Mouse (Mus musculus): ENCODE data around the gene Gm527. TPM values are rescaled to one million over a fixed set of nuclear protein-coding genes. Genes with fewer than 3 reads are reported as not detected.
A peak's percentile ranks its signal among the peaks of the same experiment; 100 is the strongest.

Gm527 gene
- polyA plus RNA-seq (2017; shearing (Covaris generic)) = under 1 TPM; 0.66 to 0.92 TPM

DNA sequence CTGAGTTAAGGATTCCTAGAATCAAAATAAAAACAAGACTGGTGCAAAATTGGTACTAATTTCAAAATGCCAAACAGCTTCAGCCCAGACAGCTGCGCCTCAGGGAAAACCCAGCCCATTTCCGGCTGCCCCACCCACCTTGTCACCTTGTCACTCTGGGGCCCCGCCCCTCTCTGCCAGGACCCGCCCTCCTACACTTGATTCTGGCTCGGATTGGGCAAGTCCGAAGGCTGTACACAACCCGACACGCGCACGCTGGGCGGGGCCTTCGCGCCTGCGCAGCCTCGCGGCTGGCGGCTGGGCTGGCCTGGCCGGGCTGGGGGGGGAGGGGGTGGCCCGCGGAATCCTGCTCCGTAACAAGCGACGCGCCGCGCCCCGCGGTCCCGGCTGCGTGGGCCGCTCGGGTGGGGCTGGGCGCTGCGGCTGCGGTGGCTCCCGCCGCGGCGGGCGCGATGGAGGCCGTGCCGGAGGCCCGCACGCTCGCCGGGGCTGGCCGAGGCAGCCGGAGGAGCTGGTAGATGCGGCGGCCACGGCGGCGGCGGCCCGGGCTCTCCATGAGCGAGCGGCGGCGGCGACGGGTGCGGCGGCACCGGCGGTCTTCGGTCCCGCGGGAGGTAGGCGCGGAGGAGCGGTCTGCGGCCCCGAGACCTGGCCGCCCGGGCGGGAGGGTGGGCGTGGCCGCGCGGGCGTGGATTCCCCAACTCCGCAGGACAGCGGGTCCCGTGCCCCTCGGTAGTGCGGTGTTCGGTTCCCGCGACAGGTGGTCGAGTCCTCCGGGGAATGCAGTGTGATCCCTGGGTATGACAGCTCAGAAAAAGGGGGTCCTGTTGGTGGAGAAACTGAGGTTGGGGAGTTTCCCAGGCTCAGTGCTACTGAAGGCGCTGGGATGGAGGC lies at the start of gene Gm527:
Gene Gm527, plus strand, starts transcription at position 329 of the 894 bp plus-strand sequence.
- peak; percentile 96 for ATAC-seq

DNA sequence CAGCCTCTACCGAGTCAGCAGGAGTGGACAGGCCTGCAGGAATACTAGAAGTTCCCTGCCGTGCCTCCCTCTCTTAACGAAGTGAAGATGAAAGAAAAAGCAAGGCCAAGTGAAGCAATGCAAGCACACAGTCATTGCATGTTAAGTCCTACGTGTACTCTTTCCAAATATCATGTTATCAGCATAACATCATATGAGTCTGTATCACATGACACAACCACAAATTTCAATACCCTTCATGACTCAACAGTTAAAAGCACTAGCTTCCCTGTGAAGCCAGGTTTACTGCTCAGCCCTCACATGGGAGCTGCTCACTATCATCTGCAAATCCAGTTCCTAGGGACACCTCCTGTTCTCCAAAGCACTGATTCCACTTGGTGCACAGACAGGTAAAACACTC lies 46.6 kb upstream of the Gm527 start:
- ATAC-seq = no peak

DNA sequence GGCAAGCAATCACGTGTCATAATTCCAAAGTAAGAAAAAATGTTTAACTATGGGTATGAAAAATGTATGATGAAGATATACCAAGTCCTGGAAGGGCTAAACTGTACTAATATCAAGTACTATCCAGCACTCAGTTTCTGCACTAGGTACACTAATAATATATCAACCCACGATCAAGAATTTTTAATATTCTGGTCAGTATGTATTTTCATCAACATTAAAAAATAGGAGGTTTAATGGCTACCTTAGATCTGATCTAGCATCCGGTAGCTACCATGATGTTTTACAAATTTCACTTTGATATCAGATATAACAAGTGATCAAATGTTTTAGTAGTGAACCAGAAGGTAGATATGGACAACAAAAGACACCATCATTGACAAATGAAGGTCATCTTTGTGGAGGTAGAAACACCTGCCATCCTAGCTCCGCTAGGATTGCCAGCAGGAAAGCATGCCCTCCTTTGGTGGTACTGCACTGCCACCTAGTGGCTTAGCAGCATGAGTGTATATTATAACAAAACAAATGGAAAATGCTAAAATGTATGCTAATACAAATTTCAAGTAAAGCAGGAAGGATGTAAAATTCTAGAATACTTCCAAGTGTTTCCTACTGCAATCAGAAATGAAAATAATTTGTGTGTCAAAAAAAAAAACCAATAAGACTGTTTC lies 20.5 kb upstream of the Gm527 start:
- ATAC-seq = peak; percentile 77

DNA sequence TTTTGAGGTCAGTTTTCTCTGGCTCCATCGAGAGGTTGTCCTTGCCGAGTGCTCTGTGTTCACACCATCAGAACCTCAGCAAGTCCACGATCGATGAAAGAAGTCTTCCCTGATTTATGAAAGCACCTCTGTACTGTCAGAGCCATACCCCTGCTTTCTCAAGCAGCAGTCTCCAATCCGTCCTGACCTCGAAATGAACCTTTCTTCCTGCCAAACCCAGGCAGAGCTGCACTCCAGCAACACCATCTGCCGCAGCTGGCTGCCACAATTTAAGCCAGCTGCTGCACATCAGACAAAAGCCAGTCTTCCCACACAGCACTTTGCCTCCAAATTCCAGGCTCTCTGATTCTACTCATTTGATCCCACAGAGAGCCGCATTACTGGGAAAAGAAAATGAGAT lies 15.2 kb upstream of the Gm527 start:
- no peak for ATAC-seq

DNA sequence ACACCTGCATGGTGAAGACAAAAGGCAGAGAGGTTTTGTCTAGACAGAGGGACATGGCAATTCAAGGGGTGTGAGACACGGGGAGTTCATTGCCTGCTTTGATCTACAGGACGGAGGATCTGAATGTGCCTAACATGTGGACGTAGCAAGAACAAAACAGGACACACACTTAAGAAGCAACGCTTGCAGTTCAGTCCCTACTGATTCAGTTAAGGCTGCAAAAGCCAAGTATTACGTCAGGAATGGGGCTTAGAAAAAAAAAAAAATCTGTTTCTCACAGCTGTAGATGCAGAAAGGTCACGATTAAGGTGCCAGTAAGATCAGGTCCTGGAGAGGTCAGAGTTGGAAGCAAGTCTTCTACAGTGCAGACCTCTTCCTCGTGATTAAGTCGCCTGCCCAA lies 14.5 kb upstream of the Gm527 start:
- ATAC-seq = no peak

DNA sequence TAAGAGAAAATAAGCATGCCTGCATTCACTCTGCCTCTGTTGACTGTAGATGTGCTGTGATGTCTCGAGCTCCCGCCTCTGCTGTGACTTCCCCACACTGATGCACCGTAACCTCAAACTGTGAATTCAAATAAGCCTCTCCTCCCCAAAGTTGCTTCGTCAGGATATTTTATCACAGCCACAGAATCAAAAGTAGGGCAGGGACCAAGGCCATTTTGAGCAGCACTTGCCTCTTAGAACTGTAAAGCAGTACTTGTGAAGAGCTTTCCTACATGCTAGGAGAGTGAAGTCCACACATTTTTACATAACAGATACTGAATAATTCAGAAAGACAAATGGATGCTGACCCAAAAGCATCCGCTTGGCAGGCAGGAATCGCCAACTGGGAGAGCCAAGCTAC lies 4.7 kb upstream of the Gm527 start:
- no peak for ATAC-seq

DNA sequence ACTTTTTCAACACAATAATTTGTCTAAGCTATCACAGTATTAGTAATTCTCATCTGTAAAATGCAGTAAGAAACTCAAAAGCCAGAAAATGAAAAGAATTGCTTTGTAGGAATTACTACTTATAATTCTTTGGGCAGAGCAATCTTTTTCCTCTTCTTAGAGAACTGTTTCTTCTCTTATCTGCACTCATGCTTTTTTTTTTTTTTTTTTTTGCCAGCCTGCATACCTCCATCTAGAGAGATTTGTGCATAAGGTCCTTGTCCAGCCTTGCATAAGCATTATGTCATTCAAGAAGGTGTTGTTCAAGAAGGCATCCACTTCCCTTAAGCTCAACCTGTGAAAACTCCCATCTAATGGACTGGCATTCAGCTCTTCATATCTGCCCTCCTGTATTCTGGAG lies 971 bp upstream of the Gm527 start:
- no peak for ATAC-seq

DNA sequence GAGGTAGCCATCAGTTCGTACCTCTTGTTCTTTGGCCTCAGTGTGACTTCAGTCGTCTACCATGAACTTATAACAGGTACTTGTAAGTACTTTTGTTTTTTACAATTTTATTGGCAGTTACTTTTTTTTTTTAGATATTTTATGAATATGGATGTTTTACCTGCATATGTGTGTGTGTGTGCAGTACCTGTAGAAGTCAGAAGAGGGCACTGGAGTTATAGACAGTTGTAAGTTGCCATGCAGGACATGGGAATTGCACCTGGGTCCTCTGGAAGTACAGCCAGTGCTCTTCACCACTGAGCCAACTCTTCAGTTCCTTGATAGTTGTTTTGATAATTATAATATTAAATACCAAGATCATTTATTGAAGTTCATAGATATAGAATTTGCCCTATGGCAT lies 19.8 kb downstream of the Gm527 start:
- peak; percentile 75 for ATAC-seq

DNA sequence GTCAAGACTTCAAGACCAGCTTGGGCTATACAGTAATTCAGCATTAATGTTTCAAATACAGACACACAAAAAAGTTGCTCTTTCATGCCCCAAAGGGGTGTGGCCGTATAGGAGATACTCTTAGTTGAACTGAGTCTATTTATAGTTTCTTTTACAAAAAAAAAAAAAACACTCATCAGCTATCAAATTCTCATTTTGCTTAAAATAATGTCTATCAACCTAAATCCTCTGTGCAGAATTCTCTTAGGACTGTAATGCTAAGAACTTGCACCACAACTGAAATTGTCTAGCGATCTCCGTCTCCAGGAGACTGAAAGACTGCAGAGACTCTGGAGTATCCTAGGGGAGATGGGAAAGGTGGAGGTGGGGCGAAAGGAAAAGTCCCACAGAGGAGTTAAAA lies 46.9 kb downstream of the Gm527 start:
- no peak for ATAC-seq

DNA sequence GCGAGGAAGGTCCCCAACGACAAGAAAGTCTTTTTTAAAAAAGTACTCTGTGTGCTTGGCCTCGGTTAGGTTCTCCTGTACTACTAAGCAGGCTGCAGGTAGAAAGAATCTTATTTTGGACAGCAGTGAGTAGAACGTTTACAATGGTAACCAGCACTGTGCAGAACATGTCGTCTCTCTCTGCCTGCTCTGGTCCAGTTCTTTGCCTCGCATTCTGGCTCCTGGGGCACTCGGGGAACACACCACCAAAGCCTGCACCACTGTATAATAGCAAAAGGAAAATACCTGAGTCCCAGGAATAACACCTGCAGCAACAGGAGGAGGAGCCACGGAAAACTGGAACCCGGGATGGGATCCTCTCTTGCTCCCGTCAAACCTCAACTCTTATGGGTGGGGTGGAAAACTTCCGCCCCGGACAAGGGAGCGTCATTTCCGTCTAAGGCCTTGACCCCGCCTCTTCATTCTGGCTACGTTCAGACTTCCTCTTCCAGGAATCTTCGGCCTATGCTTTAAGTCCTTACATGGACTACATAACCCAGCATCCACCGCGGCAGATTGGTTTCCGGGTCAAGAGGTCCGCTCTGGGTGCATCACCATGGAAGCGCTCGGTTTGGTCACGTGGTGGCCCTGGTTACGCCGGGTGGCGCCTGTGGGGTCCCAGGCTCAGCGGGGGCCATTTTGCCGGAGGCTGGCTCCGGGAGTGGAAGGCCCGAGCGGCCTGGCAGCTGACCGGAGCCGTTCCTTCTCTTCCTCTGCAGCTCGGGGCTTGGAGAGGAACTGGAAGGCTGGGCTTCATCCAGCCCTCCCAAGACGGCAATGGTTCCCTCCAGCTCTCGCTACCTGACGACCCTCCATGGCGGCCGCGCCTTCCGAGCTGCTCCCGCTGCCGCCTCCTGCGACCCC lies 47.7 kb downstream of the Gm527 start, which contains the start of the genes Klhl28 and Togaram1:
Gene Klhl28, minus strand, starts transcription at position 411 of the 903 bp plus-strand sequence.
Gene Togaram1, plus strand, starts transcription at position 681 of the 903 bp plus-strand sequence.
- ATAC-seq = peak; percentile 93

DNA sequence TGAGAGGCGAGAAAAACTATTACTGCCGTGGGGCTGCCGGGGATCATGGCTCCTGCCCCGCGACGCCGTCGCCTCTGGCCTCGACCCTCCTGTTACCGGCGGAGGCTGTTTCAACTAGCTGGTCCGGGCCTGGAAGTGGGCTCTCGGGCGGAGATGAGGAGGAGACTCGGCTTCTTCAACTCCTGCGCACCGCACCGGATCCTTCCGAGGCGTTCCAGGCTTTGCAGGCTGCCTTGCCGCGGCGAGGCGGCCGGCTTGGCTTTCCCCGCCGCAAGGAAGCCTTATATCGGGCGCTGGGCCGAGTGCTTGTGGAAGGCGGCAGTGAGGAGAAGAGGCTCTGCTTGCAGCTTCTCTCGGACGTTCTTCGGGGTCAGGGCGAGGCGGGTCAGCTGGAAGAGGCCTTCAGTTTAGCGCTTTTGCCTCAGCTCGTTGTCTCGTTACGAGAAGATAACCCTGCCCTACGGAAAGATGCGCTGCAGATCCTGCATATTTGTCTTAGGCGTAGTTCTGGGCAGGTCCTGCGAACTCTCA lies 48.5 kb downstream of the Gm527 start:
- peak; percentile 30 for ATAC-seq

DNA sequence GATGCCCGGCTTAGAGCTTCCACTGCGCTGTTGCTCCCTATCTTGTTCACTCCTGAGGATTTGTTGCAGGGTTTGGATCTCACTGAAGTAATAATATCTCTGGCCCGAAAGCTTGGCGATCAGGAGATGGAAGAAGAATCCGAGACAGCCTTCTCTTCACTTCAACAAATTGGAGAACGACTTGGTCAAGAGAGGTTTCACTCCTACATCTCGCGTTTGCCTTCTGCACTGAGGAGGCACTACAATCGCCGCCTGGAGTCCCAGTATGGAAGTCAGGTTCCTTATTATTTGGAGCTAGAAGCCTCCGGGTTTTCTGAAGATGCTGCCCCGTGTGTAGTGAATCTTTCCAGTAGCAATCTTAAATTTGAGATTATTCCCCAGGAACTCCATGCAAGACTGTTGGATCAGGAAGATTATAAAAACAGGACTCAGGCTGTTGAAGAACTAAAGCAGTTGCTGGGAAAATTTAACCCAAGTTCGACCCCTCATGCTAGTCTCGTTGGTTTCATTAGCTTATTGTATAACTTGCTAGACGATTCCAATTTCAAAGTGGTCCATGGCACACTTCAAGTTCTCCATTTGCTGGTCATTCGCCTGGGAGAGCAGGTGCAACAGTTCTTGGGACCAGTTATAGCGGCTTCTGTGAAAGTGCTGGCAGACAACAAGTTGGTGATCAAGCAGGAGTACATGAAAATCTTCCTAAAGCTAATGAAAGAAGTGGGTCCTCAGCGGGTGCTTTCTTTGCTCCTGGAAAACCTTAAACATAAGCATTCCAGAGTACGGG lies 49.1 kb downstream of the Gm527 start:
- ATAC-seq = no peak

DNA sequence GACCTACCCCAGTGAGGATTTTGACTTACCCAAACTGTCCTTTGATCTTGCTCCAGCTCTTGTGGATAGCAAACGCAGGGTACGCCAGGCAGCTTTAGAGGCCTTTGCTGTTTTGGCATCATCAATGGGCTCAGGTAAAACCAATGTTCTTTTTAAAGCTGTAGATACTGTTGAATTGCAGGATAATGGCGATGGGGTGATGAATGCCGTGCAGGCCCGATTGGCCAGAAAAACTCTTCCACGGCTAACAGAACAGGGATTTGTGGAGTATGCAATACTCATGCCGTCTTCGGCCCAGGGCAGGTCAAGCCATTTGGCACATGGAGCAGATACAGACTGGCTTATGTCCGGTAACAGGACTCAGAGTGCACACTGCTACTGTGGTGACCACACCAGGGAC lies 49.8 kb downstream of the Gm527 start:
- no peak for ATAC-seq

DNA sequence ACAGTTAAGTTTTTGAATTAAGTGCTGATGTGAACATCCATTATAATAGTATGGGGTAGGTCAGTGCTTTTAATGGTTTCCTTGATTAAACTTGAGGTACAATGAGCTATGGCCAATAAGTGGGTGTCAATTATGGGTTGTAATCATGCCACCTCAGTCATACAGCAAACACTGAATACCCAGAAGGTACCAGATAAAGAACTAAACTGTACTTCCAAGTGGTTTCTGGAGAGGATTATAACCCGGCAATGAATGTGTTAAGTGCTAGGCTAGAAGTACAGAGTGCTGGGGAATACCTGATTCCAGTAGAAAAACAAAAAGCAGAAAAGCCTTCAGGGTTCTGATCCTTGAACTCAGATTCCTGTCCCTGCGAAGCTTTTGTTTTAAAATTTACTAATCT lies 50.4 kb downstream of the Gm527 start:
- no peak for ATAC-seq

DNA sequence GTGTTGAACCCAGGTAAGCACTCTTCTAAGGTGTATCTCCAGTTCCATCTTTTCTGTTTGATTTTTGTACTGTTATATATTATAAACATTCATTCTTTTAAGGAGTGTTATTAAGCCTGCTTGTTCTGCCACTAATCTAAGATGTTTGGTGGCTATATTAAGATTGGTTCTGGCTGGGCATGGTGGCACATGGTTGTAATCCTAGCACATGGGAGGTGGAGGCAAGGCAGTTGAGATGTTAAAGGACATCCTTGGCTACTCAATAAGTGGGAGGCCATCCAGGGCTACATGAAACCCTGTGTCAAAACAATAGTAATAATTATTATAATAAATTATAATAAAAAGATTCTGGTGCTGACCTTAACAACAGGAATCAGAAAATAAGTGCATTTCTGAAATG lies 53.7 kb downstream of the Gm527 start:
- ATAC-seq = no peak

DNA sequence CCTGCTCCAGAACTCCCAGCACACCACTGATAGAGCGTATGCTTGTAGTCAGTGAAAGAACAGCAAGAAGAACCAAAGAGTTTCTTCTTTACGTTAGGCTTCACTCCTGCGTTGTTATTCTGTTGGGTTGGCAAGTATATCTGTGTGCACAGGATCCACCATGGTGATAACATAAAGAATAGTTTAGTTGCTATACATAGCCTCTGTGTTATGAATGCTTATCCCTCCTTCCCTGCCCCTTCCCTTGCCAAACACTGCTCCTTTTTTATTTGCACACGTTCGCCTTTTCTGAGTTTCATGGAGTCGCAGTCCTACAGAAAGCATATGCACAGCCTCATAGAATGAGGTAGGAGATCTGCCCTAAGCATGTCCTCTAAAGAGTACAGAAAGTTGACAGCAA lies 54.4 kb downstream of the Gm527 start:
- no peak for ATAC-seq

Other genes starting within 250 kb of the Gm527 start
- gene Klhl28, start 47.6 kb downstream of the Gm527 start, polyA plus RNA-seq (2017; shearing (Covaris generic)) = 10 to 100 TPM; 27.5 to 31.9 TPM
- gene Togaram1, start 47.9 kb downstream of the Gm527 start, polyA plus RNA-seq (2017; shearing (Covaris generic)) = 10 to 100 TPM; 21.0 to 23.1 TPM
- 100 to 1,000 TPM in 1 of 2 experiments, 10 to 100 TPM in 1; 99.3 to 103 TPM for gene Prpf39, start 118.4 kb downstream of the Gm527 start, polyA plus RNA-seq (2017; shearing (Covaris generic))
- 100 to 1,000 TPM; 267 to 332 TPM for gene Fkbp3, start 156.1 kb downstream of the Gm527 start, polyA plus RNA-seq (2017; shearing (Covaris generic))
- gene Fancm, start 157.7 kb downstream of the Gm527 start, polyA plus RNA-seq (2017; shearing (Covaris generic)) = 1 to 10 TPM; 3.6 to 6.6 TPM

Measured in CD4-positive, CD25-positive, alpha-beta regulatory T cell, adult 4 months (primary cell).